Mouse (Mus musculus) bone marrow macrophage, adult 2 months (primary cell): ENCODE data around the gene Lpar3. TPM values are rescaled to one million over a fixed set of nuclear protein-coding genes. Genes with fewer than 3 reads are reported as not detected.

Experiments
- H3K27ac ChIP-seq: 2 replicates; pipeline ENCODE4 v1.5.1; 2012; ENCODE audit warnings: low read depth, low read length; ENCODE audit not compliant: insufficient read depth
- H3K4me1 ChIP-seq: 2 replicates; pipeline ENCODE4 v1.6.1; 2012; ENCODE audit warnings: low read length; ENCODE audit not compliant: control insufficient read depth, insufficient read depth
- H3K4me3 ChIP-seq: 2 replicates; pipeline ENCODE4 v1.5.1; 2012; ENCODE audit warnings: mild to moderate bottlenecking, low read length, moderate library complexity; ENCODE audit not compliant: insufficient read depth
- CTCF ChIP-seq: IDR thresholded peaks from 2 replicates; pipeline ENCODE4 v1.5.1; 2012; ENCODE audit warnings: low read depth, mild to moderate bottlenecking, low read length, moderate library complexity
- POLR2A ChIP-seq: IDR thresholded peaks from 2 replicates; pipeline ENCODE4 v1.6.1; 2012; ENCODE audit warnings: mild to moderate bottlenecking, low read depth, low read length, borderline replicate concordance
- polyA plus RNA-seq: library from polyadenylated mRNA; stranded (reverse); fragments of >200 nt; gene quantifications from 2 replicates; pipeline ENCODE4 v1.2.4, GENCODE M21; 2012; ENCODE audit not compliant: missing spikeins, insufficient read depth, insufficient read length

The Lpar3 gene
- polyA plus RNA-seq, 1 experiment = not detected

GRCm38 (mm10) chr3:146276026-146276409 is 55.3 kb downstream of the Lpar3 start:
- H3K4me1 ChIP-seq = no peaks in the 10 kb centered on the region
- TF ChIP-seq POLR2A (no peak), CTCF (no peak)
- no peak overlapping the region for H3K27ac ChIP-seq
- H3K4me3 ChIP-seq = no peak overlapping the region

- no peak for TF ChIP-seq CTCF
- TF ChIP-seq POLR2A = no peak
- H3K4me3 ChIP-seq = no peak overlapping the region
- no peak overlapping the region for H3K27ac ChIP-seq
- H3K4me1 ChIP-seq = no peaks in the 10 kb centered on the region
Measured at GRCm38 (mm10) chr3:146276991-146277390, 56.2 kb downstream of the Lpar3 start.

GRCm38 (mm10) chr3:146277456-146277855 is 56.7 kb downstream of the Lpar3 start:
- Histone ChIP-seq H3K4me1 (no peaks in the 10 kb centered on the region), H3K27ac (no peak overlapping the region), H3K4me3 (no peak overlapping the region)
- TF ChIP-seq POLR2A = no peak
- peak; percentile 38; the same call in 1 of the 2 replicates for TF ChIP-seq CTCF

- no peaks in the 10 kb centered on the region for H3K4me1 ChIP-seq
- no peak for TF ChIP-seq POLR2A
- H3K4me3 ChIP-seq = no peak overlapping the region
- no peak overlapping the region for H3K27ac ChIP-seq
Measured at GRCm38 (mm10) chr3:146278195-146279140, 57.7 kb downstream of the Lpar3 start.

DNA sequence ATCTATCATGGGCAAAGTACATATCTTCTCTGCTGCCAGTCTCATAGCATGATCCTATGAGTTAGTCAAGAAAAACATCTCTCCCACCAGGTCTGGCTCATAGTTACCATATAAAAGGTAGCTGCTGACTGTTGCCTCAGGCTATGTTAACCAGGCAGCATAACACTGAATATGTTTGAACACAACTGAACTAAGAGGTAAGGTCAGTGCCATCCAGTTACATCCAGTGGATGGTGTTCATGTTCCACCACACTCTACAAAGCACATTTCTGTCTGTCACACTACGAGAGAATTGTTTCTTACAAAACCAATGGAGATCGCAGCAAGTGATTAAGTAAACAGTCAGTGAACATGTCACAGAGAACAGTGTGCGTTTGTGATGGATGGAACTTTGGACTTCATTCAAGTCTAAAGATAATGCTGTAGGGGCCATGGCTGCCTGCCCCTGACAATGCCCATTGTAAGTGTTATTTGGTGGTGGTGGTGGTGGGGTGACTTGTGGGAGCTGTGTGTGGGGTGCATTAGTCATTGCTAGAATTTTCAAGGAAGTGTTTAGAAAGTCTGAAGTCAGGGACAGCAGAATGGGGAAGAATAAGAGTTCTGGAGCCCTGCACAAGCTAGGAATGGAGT is 63.1 kb downstream of the Lpar3 start:
- H3K4me1 ChIP-seq = peaks cover 3% of the 10 kb centered on the region; the same call in 1 of the 2 replicates
- no peak for TF ChIP-seq POLR2A
- TF ChIP-seq CTCF = no peak

GRCm38 (mm10) chr3:146286118-146286517 is 65.4 kb downstream of the Lpar3 start:
- no peak for TF ChIP-seq POLR2A
- TF ChIP-seq CTCF = no peak
- Histone ChIP-seq H3K27ac (no peak overlapping the region), H3K4me3 (no peak overlapping the region), H3K4me1 (peaks cover 3% of the 10 kb centered on the region; the same call in 1 of the 2 replicates)

More for the DNA sequence above, 63.1 kb downstream of the Lpar3 start:
- no peak overlapping the region for H3K27ac ChIP-seq
- H3K4me3 ChIP-seq = no peak overlapping the region

DNA sequence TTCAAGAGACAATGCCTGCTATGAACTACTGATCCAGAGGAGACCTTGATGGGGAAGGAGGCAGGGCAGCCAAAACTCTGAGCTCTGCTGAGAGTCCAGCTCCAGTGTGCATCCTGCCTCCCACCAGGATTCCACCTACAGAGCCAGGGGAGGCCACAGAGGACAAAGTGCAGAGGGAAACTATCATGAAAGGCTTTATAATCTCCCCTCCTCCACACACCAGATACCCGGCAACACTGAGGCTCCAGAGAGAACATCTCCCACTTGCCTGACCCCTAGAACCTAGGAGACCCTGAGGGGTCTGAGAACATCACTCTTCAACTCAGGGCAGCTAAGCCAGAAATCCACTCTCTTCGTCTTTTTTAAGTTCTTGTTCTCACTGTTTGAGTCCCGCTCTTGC is 71.2 kb downstream of the Lpar3 start:
- no peak overlapping the region for H3K4me3 ChIP-seq
- H3K27ac ChIP-seq = no peak overlapping the region
- no peaks in the 10 kb centered on the region for H3K4me1 ChIP-seq
- TF ChIP-seq CTCF (no peak), POLR2A (no peak)

GRCm38 (mm10) chr3:146292515-146292914 is 71.8 kb downstream of the Lpar3 start:
- no peaks in the 10 kb centered on the region for H3K4me1 ChIP-seq
- H3K27ac ChIP-seq = no peak overlapping the region
- H3K4me3 ChIP-seq = no peak overlapping the region
- no peak for TF ChIP-seq CTCF
- TF ChIP-seq POLR2A = no peak

GRCm38 (mm10) chr3:146302451-146302850 is 81.7 kb downstream of the Lpar3 start:
- Histone ChIP-seq H3K4me3 (no peak overlapping the region), H3K4me1 (peaks cover 11% of the 10 kb centered on the region), H3K27ac (no peak overlapping the region)
- TF ChIP-seq CTCF (no peak), POLR2A (no peak)

DNA sequence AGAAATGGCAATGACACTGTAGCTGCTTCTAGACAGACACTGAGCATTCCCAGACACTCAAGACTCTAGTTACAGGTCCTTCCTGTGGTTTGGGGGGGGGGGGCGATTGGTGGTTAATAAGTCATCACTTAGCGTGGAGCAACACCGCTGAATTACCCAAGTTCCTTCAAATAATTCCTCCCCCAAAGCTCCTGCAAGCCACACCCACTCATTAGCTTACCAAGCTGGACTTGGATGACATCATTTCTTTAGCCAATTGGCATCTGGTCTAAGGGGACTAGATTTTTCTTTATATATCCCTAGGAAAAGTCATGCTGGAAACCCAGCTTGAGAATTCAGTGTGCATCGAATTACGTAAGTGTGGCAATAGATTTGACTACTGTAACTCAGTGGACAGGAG is 82.4 kb downstream of the Lpar3 start:
- no peak overlapping the region for H3K27ac ChIP-seq
- peaks cover 11% of the 10 kb centered on the region for H3K4me1 ChIP-seq
- TF ChIP-seq POLR2A (no peak), CTCF (no peak)
- no peak overlapping the region for H3K4me3 ChIP-seq
